Mouse (Mus musculus) midbrain, embryonic 12.5 days (tissue): ENCODE results near the gene Ccer2. TPM values are rescaled to one million over a fixed set of nuclear protein-coding genes. Genes with fewer than 3 reads are reported as not detected.

Source experiments
- ATAC-seq: fragments of 200-750 bp; cut with Nextera tagmentation; 2 replicates; pipeline ENCODE4 v1.8.0; 2017; ENCODE audit warnings: low read depth, moderate TSS enrichment, moderate library complexity; ENCODE audit not compliant: low FRiP score
- H3K27ac ChIP-seq: fragments of 300-500 bp; sonication (generic); replicated peaks from 2 replicates; pipeline ENCODE4 v1.5.1; 2016; ENCODE audit warnings: mild to moderate bottlenecking
- H3K27me3 ChIP-seq: fragments of 300-500 bp; sonication (generic); 2 replicates; pipeline ENCODE4 v1.6.1; 2016; ENCODE audit warnings: mild to moderate bottlenecking
- H3K36me3 ChIP-seq: fragments of 300-500 bp; sonication (generic); 2 replicates; pipeline ENCODE4 v1.6.1; 2016
- H3K4me1 ChIP-seq: fragments of 300-500 bp; sonication (generic); 2 replicates; pipeline ENCODE4 v1.6.1; 2016
- H3K4me2 ChIP-seq: fragments of 300-500 bp; sonication (generic); replicated peaks from 2 replicates; pipeline ENCODE4 v1.6.1; 2016; ENCODE audit warnings: mild to moderate bottlenecking, moderate library complexity
- H3K4me3 ChIP-seq: fragments of 300-500 bp; sonication (generic); 2 replicates; pipeline ENCODE4 v1.5.1; 2016; ENCODE audit warnings: mild to moderate bottlenecking
- H3K9ac ChIP-seq: fragments of 300-500 bp; sonication (generic); replicated peaks from 2 replicates; pipeline ENCODE4 v1.6.1; 2016; ENCODE audit warnings: mild to moderate bottlenecking, moderate library complexity
- H3K9me3 ChIP-seq: fragments of 300-500 bp; sonication (generic); 2 replicates; pipeline ENCODE4 v1.6.1; 2016; ENCODE audit warnings: mild to moderate bottlenecking
- WGBS: fragments of 180-500 bp; shearing (Covaris S2); methylation state at CpG from one replicate; pipeline ENCODE4 v1.1.7; 2016; 5-methylcytosine and 5-hydroxymethylcytosine counted together
- polyA plus RNA-seq: library from polyadenylated mRNA; unstranded; fragments of >200 nt; fragmentation: Nextera tagmentation; extraction: Ambion mirVana; gene quantifications from 2 replicates; pipeline ENCODE4 v1.2.1, GENCODE M21; 2016

Gene Ccer2
- polyA plus RNA-seq, 1 experiment from 2014 or later = not detected

DNA sequence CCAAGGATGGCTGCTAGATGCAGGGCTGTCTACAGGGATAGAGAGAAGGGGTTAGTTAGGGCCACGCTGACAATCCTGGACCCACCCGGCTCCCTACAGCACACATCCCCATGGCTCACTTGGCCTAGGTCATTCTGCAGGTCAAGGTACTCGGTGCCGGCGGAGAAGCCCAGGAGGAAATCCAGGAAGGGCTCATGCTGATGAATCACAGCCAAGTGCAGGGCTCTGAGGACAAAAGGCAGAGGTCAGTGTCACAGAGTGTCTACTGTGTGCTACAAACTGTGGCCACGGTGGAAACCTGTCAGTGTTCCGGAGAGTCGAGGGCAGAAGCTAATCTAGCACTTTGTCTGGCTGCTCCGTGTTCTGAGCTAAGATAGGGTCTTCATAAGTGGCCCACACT is 5.9 kb downstream of the Ccer2 start:
- Histone ChIP-seq H3K9ac (no peak overlapping the region), H3K4me2 (no peak overlapping the region), H3K4me3 (no peak overlapping the region), H3K36me3 (peaks cover 39% of the 10 kb centered on the region), H3K9me3 (no peaks in the 10 kb centered on the region), H3K27me3 (peaks cover 6% of the 10 kb centered on the region), H3K27ac (no peak overlapping the region), H3K4me1 (peaks cover 15% of the 10 kb centered on the region)
- ATAC-seq = no peak
- 92% methylated on average over 9 of the region's 9 CpGs for WGBS

GRCm38 (mm10) chr7:28765211-28765610 is 9.2 kb downstream of the Ccer2 start:
- peaks cover 19% of the 10 kb centered on the region for H3K36me3 ChIP-seq
- WGBS = 85% methylated on average over 6 of the region's 6 CpGs
- H3K9me3 ChIP-seq = no peaks in the 10 kb centered on the region
- no peak overlapping the region for H3K27ac ChIP-seq
- no peak overlapping the region for H3K9ac ChIP-seq
- H3K4me3 ChIP-seq = peak overlapping the region; percentile 79; the same call in 1 of the 2 replicates
- H3K4me1 ChIP-seq = peaks cover 31% of the 10 kb centered on the region
- ATAC-seq = no peak
- H3K4me2 ChIP-seq = peak overlapping the region; percentile 68
- no peaks in the 10 kb centered on the region for H3K27me3 ChIP-seq

DNA sequence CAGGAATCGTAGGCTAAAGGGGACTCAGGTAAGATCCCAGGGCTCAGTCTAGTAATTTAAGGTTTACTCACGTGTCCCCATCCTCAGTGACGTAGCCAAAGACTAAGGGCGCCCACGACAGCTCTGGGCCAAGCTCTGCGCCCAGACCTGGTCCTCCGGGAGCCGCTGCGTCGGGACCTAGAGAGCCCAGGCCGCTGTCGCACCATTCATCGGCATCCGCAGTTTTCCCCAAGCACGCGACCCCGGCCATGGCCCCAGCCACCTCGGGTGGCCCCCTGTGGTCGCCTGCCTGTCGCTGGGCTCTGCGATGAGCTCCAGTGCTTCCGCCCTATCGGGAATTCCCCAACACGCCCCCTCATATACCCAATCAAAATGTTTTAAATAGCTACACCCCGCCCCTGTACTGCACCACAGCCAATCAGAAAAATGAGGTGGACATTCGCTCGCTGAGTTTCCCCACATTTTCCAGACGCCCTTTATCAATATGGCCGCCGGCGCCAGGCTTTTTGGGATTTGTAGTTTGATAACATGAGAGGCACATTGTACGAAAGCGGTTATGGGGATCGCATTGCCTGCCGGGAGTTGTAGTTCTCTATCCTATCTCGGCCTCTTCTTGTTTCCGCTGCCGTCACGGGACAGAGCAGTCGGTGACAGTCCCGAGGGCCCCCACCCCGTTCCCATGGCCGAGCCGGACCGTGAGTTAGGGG is 10.4 kb downstream of the Ccer2 start, which contains the start of gene Sirt2:
TSS of gene Sirt2 (plus strand) at position 563 of the 707 bp plus-strand sequence.
- under 1% methylated on average over 45 of the region's 45 CpGs for WGBS
- Histone ChIP-seq H3K9ac (peak within 1 kb of the TSS; percentile 80), H3K27ac (no peak within 1 kb of the TSS), H3K4me3 (peak within 1 kb of the TSS; percentile 79), H3K27me3 (no peaks in the 10 kb centered on the region), H3K4me2 (peak within 1 kb of the TSS; percentile 68), H3K36me3 (peaks cover 9% of the 10 kb centered on the region), H3K9me3 (no peaks in the 10 kb centered on the region), H3K4me1 (peaks cover 31% of the 10 kb centered on the region)
- ATAC-seq = peak; percentile 98

DNA sequence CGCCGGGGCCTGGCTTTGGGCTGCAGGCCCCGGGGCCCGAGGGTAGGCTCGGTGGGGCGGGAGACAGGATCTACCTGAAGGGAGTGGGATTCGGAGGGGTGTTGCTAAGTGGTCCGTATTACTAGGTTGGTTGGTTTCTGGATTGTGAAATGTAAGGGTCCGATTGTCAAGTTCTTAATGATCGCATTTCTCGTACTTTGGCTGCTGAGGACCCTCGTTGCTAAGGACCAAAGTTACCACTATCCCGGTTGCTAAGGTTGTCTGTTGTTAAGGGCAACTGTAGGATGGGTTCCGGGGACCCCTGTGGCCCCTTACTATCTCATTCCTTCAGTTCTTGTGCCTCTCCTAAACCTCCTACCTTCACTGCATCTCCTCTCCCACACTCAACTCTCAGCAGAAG is 10.9 kb downstream of the Ccer2 start:
- Histone ChIP-seq H3K4me1 (peaks cover 31% of the 10 kb centered on the region), H3K27ac (no peak overlapping the region), H3K9ac (peak overlapping the region; percentile 80), H3K4me3 (peak overlapping the region; percentile 79), H3K27me3 (no peaks in the 10 kb centered on the region), H3K36me3 (peaks cover 5% of the 10 kb centered on the region; the same call in 1 of the 2 replicates), H3K9me3 (no peaks in the 10 kb centered on the region), H3K4me2 (peak overlapping the region; percentile 65)
- ATAC-seq = peak; percentile 16
- WGBS = 6% methylated on average over 14 of the region's 14 CpGs

GRCm38 (mm10) chr7:28767462-28767965 is 11.5 kb downstream of the Ccer2 start, which contains the start of gene Nfkbib:
Nfkbib (minus strand) TSS chr7:28767512.
- ATAC-seq = no peak
- peak within 1 kb of the TSS; percentile 79 for H3K4me3 ChIP-seq
- H3K4me2 ChIP-seq = peak within 1 kb of the TSS; percentile 68
- 59% methylated on average over 7 of the region's 7 CpGs for WGBS
- peaks cover 11% of the 10 kb centered on the region; the same call in 1 of the 2 replicates for H3K36me3 ChIP-seq
- H3K9me3 ChIP-seq = no peaks in the 10 kb centered on the region
- H3K9ac ChIP-seq = peak within 1 kb of the TSS; percentile 80
- no peak within 1 kb of the TSS for H3K27ac ChIP-seq
- H3K4me1 ChIP-seq = peaks cover 31% of the 10 kb centered on the region
- no peaks in the 10 kb centered on the region for H3K27me3 ChIP-seq

GRCm38 (mm10) chr7:28769414-28769958 is 13.5 kb downstream of the Ccer2 start:
- no peak for ATAC-seq
- Histone ChIP-seq H3K27me3 (no peaks in the 10 kb centered on the region), H3K27ac (no peak overlapping the region), H3K36me3 (0 out of 2 replicates have a peak, but pooled peaks cover 8% of the 10 kb centered on the region), H3K9ac (no peak overlapping the region), H3K4me2 (no peak overlapping the region), H3K4me3 (no peak overlapping the region), H3K4me1 (peaks cover 31% of the 10 kb centered on the region), H3K9me3 (no peaks in the 10 kb centered on the region)
- 92% methylated on average over 9 of the region's 9 CpGs for WGBS

DNA sequence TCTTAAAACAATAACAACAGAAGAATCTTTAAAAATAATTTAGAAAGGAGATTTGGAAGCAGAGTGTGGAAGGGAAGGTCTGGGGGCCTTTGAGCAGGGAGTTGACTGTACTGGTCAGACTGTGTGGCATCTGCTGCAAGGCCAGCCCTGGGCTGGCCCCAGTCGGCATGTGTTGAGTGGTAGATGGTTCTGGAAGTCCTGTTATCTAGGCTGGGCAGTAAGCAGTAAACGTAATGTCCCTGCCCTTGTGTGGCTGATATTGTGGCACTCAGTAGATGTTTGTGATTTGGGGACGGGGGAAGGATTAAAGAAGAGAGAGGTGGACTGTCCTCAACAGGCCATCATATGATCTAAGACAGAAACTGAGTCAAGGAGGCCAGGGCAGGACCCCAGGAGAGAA is 14.3 kb downstream of the Ccer2 start:
- ATAC-seq = no peak
- H3K4me3 ChIP-seq = no peak overlapping the region
- no peaks in the 10 kb centered on the region for H3K27me3 ChIP-seq
- H3K9me3 ChIP-seq = no peaks in the 10 kb centered on the region
- peaks cover 24% of the 10 kb centered on the region for H3K4me1 ChIP-seq
- WGBS = 92% methylated on average over 3 of the region's 3 CpGs
- 0 out of 2 replicates have a peak, but pooled peaks cover 8% of the 10 kb centered on the region for H3K36me3 ChIP-seq
- no peak overlapping the region for H3K9ac ChIP-seq
- no peak overlapping the region for H3K4me2 ChIP-seq
- H3K27ac ChIP-seq = no peak overlapping the region

GRCm38 (mm10) chr7:28771867-28772266 is 15.9 kb downstream of the Ccer2 start:
- Histone ChIP-seq H3K4me3 (no peak overlapping the region), H3K27ac (no peak overlapping the region), H3K9me3 (no peaks in the 10 kb centered on the region), H3K9ac (no peak overlapping the region), H3K4me2 (no peak overlapping the region), H3K36me3 (peaks cover 13% of the 10 kb centered on the region; the same call in 1 of the 2 replicates), H3K4me1 (peaks cover 16% of the 10 kb centered on the region), H3K27me3 (no peaks in the 10 kb centered on the region)
- 91% methylated on average over 11 of the region's 11 CpGs for WGBS
- ATAC-seq = no peak

DNA sequence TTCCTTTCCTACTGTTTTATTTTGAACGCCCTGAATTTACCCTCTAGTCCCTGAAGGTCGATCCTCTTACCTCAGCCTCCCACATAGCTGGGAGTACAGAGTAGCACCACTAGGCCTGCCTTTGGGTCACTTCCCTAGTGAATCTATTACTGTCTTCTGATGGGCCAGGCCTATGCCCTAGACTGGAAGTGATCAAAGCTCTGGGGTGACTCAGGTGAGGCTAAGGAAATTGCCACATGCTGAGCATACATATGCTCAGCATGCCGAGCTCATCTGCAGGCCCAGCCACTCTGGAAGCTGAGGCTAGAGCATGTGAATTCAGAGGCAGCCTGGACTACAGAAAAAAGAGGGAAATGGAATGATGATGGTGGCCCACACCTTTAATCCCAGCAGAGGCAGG is 17.2 kb downstream of the Ccer2 start:
- Histone ChIP-seq H3K4me3 (no peak overlapping the region), H3K27ac (no peak overlapping the region), H3K9ac (no peak overlapping the region), H3K36me3 (peaks cover 20% of the 10 kb centered on the region; the same call in 1 of the 2 replicates), H3K9me3 (no peaks in the 10 kb centered on the region), H3K27me3 (no peaks in the 10 kb centered on the region), H3K4me2 (no peak overlapping the region), H3K4me1 (peaks cover 7% of the 10 kb centered on the region)
- no peak for ATAC-seq
- 73% methylated on average over 3 of the region's 3 CpGs for WGBS

- Histone ChIP-seq H3K36me3 (peaks cover 22% of the 10 kb centered on the region; the same call in 1 of the 2 replicates), H3K9me3 (no peaks in the 10 kb centered on the region), H3K4me3 (no peak overlapping the region), H3K27me3 (no peaks in the 10 kb centered on the region), H3K4me2 (no peak overlapping the region), H3K9ac (no peak overlapping the region), H3K4me1 (peaks cover 3% of the 10 kb centered on the region; the same call in 1 of the 2 replicates), H3K27ac (peak overlapping the region; percentile 27; the same call in 1 of the 2 replicates)
- 0 out of 2 replicates have a peak, but pooled peaks have one; percentile 30 for ATAC-seq
- 67% methylated on average over 12 of the region's 12 CpGs for WGBS
Measured at GRCm38 (mm10) chr7:28774164-28774563, 18.2 kb downstream of the Ccer2 start.

DNA sequence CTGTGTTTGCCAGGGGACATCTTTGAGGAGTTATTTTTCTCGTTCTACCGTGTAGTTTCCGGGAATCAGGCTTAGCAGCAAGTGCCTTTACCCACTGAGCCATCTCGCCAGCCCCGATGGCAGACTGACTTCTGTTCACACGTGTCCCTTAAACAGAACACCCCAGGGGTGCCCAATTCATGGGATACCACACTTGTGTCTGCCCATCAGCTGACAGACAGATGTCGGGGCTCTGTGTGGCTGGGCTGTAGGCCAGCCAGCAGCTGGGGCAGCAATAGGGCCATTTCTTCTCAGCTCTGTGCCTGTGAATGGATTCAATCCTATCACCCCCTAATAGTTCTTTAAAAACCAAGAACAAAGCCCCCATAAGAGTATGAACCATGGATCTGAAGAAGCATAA is 19.2 kb downstream of the Ccer2 start:
- Histone ChIP-seq H3K9me3 (no peaks in the 10 kb centered on the region), H3K27ac (no peak overlapping the region), H3K4me1 (peaks cover 2% of the 10 kb centered on the region), H3K4me3 (no peak overlapping the region), H3K27me3 (no peaks in the 10 kb centered on the region), H3K9ac (no peak overlapping the region), H3K36me3 (peaks cover 22% of the 10 kb centered on the region; the same call in 1 of the 2 replicates), H3K4me2 (no peak overlapping the region)
- ATAC-seq = no peak
- 88% methylated on average over 7 of the region's 7 CpGs for WGBS

DNA sequence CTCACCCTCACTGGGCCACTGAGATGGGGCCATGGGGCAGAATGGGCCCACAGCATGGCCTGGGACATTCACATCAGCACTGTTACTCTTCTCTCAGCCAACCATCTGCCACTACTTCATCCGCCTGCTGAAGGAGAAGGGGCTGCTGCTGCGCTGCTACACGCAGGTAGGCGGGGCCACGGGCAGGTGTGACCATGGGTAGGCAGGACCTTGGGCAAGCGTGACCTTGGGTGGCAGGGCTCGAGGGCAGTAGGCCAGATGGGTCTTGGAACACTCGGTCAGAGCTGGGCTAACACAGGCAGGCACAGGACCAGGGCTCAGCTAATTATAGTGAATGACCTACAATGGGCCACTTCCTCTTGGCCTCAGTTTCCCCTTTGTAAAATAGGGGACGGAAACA is 22.9 kb downstream of the Ccer2 start:
- Histone ChIP-seq H3K4me3 (no peak overlapping the region), H3K4me1 (peaks cover 7% of the 10 kb centered on the region), H3K9ac (no peak overlapping the region), H3K27ac (no peak overlapping the region), H3K36me3 (peaks cover 26% of the 10 kb centered on the region), H3K9me3 (no peaks in the 10 kb centered on the region), H3K27me3 (no peaks in the 10 kb centered on the region), H3K4me2 (no peak overlapping the region)
- ATAC-seq = no peak
- WGBS = 89% methylated on average over 9 of the region's 9 CpGs
